Mouse (Mus musculus) Muller cell, postnatal 12 days (primary cell): ENCODE results near the gene Nox4.
"Not testable (repeated sequence)": the region's sequence is repeated elsewhere in the genome, so short reads cannot be mapped to it uniquely, and the experiment has no call there.

Source experiments
- DNase-seq: peaks from one replicate; pipeline ENCODE4 v3.0.0-alpha.2; 2015; ENCODE audit errors: inconsistent ontology term

The Nox4 gene

DNA sequence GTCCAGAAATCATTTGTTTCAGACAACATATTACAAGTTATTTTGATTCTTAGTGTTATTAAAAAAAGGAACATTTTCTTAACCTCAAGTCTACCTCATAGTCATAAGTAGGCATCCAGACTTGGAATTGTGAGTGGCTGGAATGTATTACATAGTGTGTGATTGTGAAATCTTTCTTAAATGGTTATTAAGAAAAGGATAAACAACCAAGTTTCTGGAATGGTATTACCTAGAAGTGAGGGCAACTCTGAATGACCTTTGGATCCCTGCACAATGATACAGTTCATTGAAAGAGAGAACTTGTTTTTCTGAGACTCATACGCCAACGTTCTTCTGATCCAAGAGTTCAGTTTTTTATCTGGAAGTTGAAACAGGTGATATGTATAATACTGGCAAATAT is 125.4 kb downstream of the Nox4 start:
- DNase-seq: no peak

DNA sequence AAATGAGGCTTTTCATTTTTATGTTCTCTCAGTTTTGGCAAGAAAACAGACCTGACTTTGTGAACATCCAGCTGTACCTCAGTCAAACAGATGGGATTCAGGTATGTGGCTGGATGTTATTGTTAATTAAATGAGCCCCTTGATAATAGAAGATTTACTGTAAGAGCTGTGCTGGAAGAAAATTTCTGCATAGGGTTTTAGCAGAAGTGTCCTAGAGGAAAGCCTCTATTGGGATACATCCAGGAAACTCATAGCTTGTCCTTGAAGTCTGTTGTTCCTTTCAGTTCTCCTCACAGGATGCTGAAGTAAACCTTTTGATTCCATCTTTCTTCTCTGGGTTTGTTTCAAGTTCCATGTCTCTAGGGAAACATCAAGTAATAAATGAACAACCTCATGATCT is 128.4 kb downstream of the Nox4 start:
- no peak for DNase-seq

DNA sequence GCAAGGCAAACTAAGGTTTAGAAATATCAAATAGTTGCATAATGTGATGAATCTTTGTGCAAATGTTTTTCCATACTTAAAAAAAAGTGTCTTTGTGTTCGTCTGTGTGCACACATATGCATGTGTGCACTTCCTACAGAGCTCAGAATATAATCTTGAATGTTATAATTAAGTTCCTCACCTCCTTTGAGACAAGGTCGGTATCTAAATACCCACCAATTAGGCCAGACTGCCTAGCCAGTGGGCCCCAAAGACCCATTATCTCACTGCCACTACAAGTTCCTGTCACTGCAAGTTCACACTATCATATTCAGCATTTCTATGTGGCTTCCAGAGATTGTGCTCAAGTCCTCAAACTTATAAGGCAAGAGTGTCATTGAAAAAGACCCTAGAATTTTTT is 129.0 kb downstream of the Nox4 start:
- DNase-seq: no peak

DNA sequence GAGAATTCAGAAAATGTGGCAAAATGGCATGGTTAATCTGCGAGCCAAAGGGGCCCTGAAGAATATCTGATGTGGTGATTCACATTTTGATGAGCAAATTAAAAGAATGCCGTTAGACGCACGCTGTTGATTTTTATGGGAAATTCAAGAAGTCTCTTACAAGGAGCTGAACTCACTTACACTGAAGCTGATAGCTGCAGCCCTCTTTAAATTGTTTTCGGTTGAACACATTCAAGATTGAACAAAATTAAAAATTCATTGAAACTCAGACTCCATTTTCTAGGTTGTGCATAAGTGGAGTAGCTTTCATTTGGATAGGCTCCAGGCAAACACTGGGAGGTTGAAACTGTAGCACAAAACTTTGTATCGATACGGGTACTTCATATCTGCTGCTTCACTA is 151.1 kb downstream of the Nox4 start:
- DNase-seq: no peak

DNA sequence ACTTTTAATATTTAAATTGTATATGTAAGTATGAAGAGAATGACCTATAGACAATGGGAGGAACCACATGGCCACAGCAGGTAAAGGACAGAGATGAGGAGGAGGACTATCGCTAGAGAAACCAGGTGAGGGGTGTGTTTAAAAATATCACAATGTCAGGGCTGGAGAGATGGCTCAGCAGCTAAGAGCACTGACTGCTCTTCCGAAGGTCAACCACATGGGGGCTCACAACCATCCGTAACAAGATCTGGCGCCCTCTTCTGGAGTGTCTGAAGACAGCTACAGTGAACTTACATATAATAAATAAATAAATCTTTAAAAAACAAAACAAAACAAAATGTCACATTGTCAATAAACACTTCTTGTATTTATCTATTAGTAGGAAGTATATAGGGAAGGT is 165.5 kb downstream of the Nox4 start:
- DNase-seq: not testable (repeated sequence)

DNA sequence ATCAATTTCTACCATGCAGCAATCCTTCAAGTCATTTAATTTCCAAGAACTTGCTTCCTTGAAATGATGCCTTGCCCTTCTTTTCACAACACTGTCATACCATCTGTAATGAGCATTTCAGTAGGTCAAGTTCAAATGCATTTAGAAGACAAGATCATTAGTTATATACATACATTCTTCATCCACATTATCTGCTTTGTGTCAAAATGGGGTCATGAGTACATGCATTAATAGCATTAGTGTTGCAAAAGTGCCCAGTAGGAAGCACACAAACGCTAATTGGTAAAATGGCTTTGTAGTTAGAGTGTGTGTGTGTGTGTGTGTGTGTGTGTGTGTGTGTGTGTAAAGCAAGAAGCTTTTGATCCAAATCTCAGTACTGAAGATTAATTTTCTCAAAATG is 167.4 kb downstream of the Nox4 start:
- DNase-seq: no peak
